Mouse (Mus musculus) brown adipose tissue, adult 24 weeks (tissue): ENCODE data around the gene Ost4. TPM values are rescaled to one million over a fixed set of nuclear protein-coding genes. Genes with fewer than 3 reads are reported as not detected.

Source experiments
- H3K27ac ChIP-seq: fragments of 200-500 bp; replicated peaks from 2 replicates; pipeline ENCODE4 v1.5.1; 2012; ENCODE audit warnings: low read depth, mild to moderate bottlenecking, low read length
- H3K4me1 ChIP-seq: fragments of 200-500 bp; 2 replicates; pipeline ENCODE4 v1.6.1; 2012; ENCODE audit warnings: low read length, mixed read lengths; ENCODE audit not compliant: control insufficient read depth, insufficient read depth, insufficient read length
- H3K4me3 ChIP-seq: fragments of 200-500 bp; 2 replicates; pipeline ENCODE4 v1.5.1; 2012; ENCODE audit warnings: low read depth, mild to moderate bottlenecking, low read length, moderate library complexity; ENCODE audit not compliant: insufficient read depth
- polyA plus RNA-seq: library from polyadenylated mRNA; stranded (reverse); fragments of >200 nt; gene quantifications from 2 replicates; pipeline ENCODE4 v1.2.4, GENCODE M21; 2012; ENCODE audit not compliant: missing spikeins, insufficient read depth, insufficient read length

The Ost4 gene
- polyA plus RNA-seq, 1 experiment: 357 TPM

GRCm38 (mm10) chr5:30867712-30868111 lies 39.9 kb downstream of the Ost4 start, which contains the start of gene Tmem214:
TSS of gene Tmem214 (plus strand) at chr5:30868012.
- H3K27ac ChIP-seq: no peak within 1 kb of the TSS
- H3K4me3 ChIP-seq: no peak within 1 kb of the TSS
- peaks cover 6% of the 10 kb centered on the region; the same call in 1 of the 2 replicates for H3K4me1 ChIP-seq

GRCm38 (mm10) chr5:30866871-30867270 lies 40.7 kb downstream of the Ost4 start:
- no peak overlapping the region for H3K4me3 ChIP-seq
- peaks cover 6% of the 10 kb centered on the region; the same call in 1 of the 2 replicates for H3K4me1 ChIP-seq
- H3K27ac ChIP-seq: no peak overlapping the region

- no peak overlapping the region for H3K4me3 ChIP-seq
These were observed 43.3 kb downstream of the Ost4 start for GRCm38 (mm10) chr5:30864322-30864721.

GRCm38 (mm10) chr5:30863852-30864251 lies 43.7 kb downstream of the Ost4 start:
- no peak overlapping the region for H3K27ac ChIP-seq
- no peaks in the 10 kb centered on the region for H3K4me1 ChIP-seq

More at GRCm38 (mm10) chr5:30864322-30864721, 43.3 kb downstream of the Ost4 start:
- no peaks in the 10 kb centered on the region for H3K4me1 ChIP-seq
- no peak overlapping the region for H3K27ac ChIP-seq

GRCm38 (mm10) chr5:30856124-30856523 lies 51.5 kb downstream of the Ost4 start:
- Histone ChIP-seq H3K4me1 (no peaks in the 10 kb centered on the region), H3K4me3 (no peak overlapping the region), H3K27ac (no peak overlapping the region)

More at GRCm38 (mm10) chr5:30863852-30864251, 43.7 kb downstream of the Ost4 start:
- H3K4me3 ChIP-seq: no peak overlapping the region

Other genes starting within 250 kb of the Ost4 start
- 4.2 and 13.7 TPM in 2 replicates for gene Cenpa, start 241.0 kb downstream of the Ost4 start, polyA plus RNA-seq
- gene Dpysl5, start 196.2 kb downstream of the Ost4 start, polyA plus RNA-seq: not detected in 2 replicates
- 35.6 and 69.3 TPM in 2 replicates for gene Mapre3, start 93.1 kb downstream of the Ost4 start, polyA plus RNA-seq
- gene Tmem214, start 39.8 kb downstream of the Ost4 start, polyA plus RNA-seq: 18.2 and 30.3 TPM in 2 replicates
- gene Agbl5, start 19.1 kb downstream of the Ost4 start, polyA plus RNA-seq: 1.7 and 2.9 TPM in 2 replicates
- gene Emilin1, start 5.6 kb upstream of the Ost4 start, polyA plus RNA-seq: 2.4 and 3.6 TPM in 2 replicates
- 27.8 and 28.8 TPM in 2 replicates for gene Khk, start 13.6 kb upstream of the Ost4 start, polyA plus RNA-seq
- 1.0 TPM in 1 of 2 replicates, not detected in the other for gene Cgref1, start 37.8 kb upstream of the Ost4 start, polyA plus RNA-seq
- 51.9 and 74.1 TPM in 2 replicates for gene Preb, start 52.6 kb upstream of the Ost4 start, polyA plus RNA-seq
- not detected in 2 replicates for gene Tcf23, start 60.9 kb upstream of the Ost4 start, polyA plus RNA-seq
- gene Atraid, start 140.5 kb upstream of the Ost4 start, polyA plus RNA-seq: 156 and 168 TPM in 2 replicates
- gene Slc5a6, start 141.1 kb upstream of the Ost4 start, polyA plus RNA-seq: 8.2 and 10.3 TPM in 2 replicates
- gene Cad, start 147.0 kb upstream of the Ost4 start, polyA plus RNA-seq: 6.8 and 19.9 TPM in 2 replicates
- gene Dnajc5g, start 198.5 kb upstream of the Ost4 start, polyA plus RNA-seq: not detected in 2 replicates
- gene Slc30a3, start 200.4 kb upstream of the Ost4 start, polyA plus RNA-seq: not detected in 2 replicates
- 3.2 and 4.2 TPM in 2 replicates for gene Trim54, start 208.9 kb upstream of the Ost4 start, polyA plus RNA-seq
- gene Ucn, start 231.0 kb upstream of the Ost4 start, polyA plus RNA-seq: not detected in 2 replicates
- gene Mpv17, start 246.5 kb upstream of the Ost4 start, polyA plus RNA-seq: 71.5 and 104 TPM in 2 replicates